10 mouse cellular contexts compared by ENCODE assay signal in the genomic region with DNA sequence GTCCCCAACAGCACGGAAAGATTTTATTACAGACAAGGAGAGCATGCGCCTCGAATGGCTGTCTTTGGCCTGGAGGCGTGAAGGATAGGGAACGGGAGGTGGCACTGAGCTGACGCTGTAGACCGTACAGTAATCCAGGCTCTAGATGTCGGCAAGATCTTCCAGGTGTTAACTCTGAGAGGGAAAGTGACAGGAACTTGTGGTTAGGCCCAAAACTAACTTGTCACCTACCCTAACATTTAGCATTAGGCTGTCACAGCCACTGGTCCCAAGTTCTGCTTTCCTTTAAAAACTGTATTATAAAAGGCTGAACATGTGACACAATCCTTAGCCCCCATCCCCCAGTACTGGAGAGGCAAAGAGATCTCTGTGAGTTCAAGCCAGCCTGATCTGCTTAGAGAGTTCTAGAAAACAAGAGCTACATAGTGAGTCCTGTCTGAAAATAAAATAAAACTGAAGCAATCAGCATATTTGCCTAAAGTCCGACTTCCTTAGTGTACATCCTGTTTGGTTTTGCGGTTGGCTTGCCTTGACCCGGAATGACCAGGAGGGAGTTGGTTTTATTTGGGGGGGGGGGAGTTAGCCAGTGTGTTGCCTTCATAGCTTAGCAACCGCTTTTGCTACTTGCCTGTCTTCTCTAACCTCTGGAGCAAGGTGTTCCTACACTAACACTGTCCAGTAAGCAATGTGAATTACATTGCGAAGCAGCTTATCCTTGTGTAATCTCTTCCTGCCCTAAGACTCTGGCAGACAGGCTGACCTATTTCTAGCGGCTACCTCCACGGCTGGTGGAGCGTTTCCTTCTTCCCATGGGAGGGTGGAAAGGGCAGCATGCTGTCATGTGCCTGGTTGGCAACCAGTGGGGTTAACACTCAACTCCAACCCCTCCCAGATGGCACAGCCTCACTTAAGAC.
DNase-seq lines count a peak whose midpoint lies in the region; ATAC-seq and TF ChIP-seq lines count a peak whose summit lies in the region.
"Had no signal": no experiment of that assay in that cellular context is flagged by ENCODE, and none has a peak within 500 bp of the region (broad histone marks: within the 10 kb centered on the region; RNA-seq: fewer than 3 reads in every experiment).

No protein-coding gene starts in this region.

- H3K27me3 ChIP-seq in CH12.LX (replicated peaks), result no peaks in the 10 kb centered on the region
- H3K27me3 ChIP-seq in kidney, adult 2 months (replicated peaks; ENCODE audit: control insufficient read depth, insufficient read depth, low read length), result no peaks in the 10 kb centered on the region
- no peaks in the 10 kb centered on the region for H3K27me3 ChIP-seq in hindbrain, embryonic 13.5 days
- H3K27me3 ChIP-seq: forebrain, embryonic 13.5 days had no signal

- no peak for ATAC-seq in hindbrain, embryonic 13.5 days (ENCODE audit: low FRiP score)
- no peak for ATAC-seq in inflammation-experienced regulatory T-cells, adult 6 months
- ATAC-seq: forebrain, embryonic 13.5 days had no signal

- no peak for TF ChIP-seq CTCF in CH12.LX (conservative IDR thresholded peaks at IDR 0.05 in 1 of 2, IDR thresholded peaks at IDR 0.05 in 1 of 2; ENCODE audit: low read depth in 2 of 2, low read length in 2 of 2)
- TF ChIP-seq CTCF in kidney, adult 2 months (conservative IDR thresholded peaks at IDR 0.05; ENCODE audit: insufficient read depth, insufficient read length, low read depth, low read length), result no peak

- peaks cover 73 to 98% of the 10 kb centered on the region in 2 experiments for H3K36me3 ChIP-seq in CH12.LX (replicated peaks in 1 of 2; ENCODE audit: control insufficient read depth in 1 of 2, insufficient read depth in 1 of 2, low read length in 1 of 2)
- no peaks in the 10 kb centered on the region for H3K36me3 ChIP-seq in kidney, adult 2 months (ENCODE audit: control insufficient read depth, insufficient read depth, low read length)
- H3K36me3 ChIP-seq in hindbrain, embryonic 13.5 days, result no peaks in the 10 kb centered on the region

- no peak overlapping the region for H3K4me2 ChIP-seq in CH12.LX (ENCODE audit: insufficient read depth, low read depth, poor library complexity, severe bottlenecking)
- H3K4me2 ChIP-seq in hindbrain, embryonic 13.5 days, result no peak overlapping the region
- H3K4me2 ChIP-seq: forebrain, embryonic 13.5 days had no signal

- no peaks in the 10 kb centered on the region; the same call in 1 of the 2 replicates for H3K79me2 ChIP-seq in CH12.LX (replicated peaks; ENCODE audit: control insufficient read depth, extremely low read depth, insufficient read depth, poor library complexity, severe bottlenecking)

- in situ Hi-C loops in CH12.LX (cut with MboI; ENCODE audit: low pct_ligation_motif_present, low pct_unique_long_range_greater_than_20kb, low sequenced_read_pairs), result no loop called here

- intact Hi-C loops in gastrocnemius, postnatal 14 days (cut with DNase I; ENCODE audit: low total_unique reads), result loop anchor here (10.0 kb wide), 2 partner anchors 97 to 307 kb away; partner anchors contain the start of gene Kank1

- peak; percentile 20 for DNase-seq in gastrocnemius, adult 18-20 months (ENCODE audit: low spot score)
- no peak for DNase-seq in gastrocnemius, postnatal 14 days
- DNase-seq in CH12.LX (ENCODE audit: extremely low read depth), result peak; percentile 45
- peak; percentile 85 for DNase-seq in kidney, adult 2 months
- peak; percentile 14 for DNase-seq in lung, postnatal 25 days (ENCODE audit: low spot score)
- DNase-seq in right cerebral cortex, postnatal 36 days (ENCODE audit: low spot score in 2 of 2), result no peak
- DNase-seq: cerebellum, postnatal 36 days had no signal

- 46% methylated on average over 16 of the region's 16 CpGs for WGBS in kidney, adult 2 months
- WGBS in hindbrain, embryonic 13.5 days, result 87% methylated on average over 16 of the region's 16 CpGs

- H3K4me3 ChIP-seq in CH12.LX (replicated peaks in 1 of 3; ENCODE audit: low read depth in 2 of 3, low read length in 2 of 3, poor library complexity in 1 of 3), result no peak overlapping the region
- H3K4me3 ChIP-seq in kidney, adult 2 months (ENCODE audit: insufficient read depth, low read depth, low read length), result no peak overlapping the region
- H3K4me3 ChIP-seq in hindbrain, embryonic 13.5 days, result no peak overlapping the region
- H3K4me3 ChIP-seq: forebrain, embryonic 13.5 days had no signal

- H3K4me1 ChIP-seq in CH12.LX (ENCODE audit: control insufficient read depth in 1 of 2, insufficient read depth in 2 of 2), result peaks cover 4 to 32% of the 10 kb centered on the region in 2 experiments; a peak in 2 of 4 replicates
- H3K4me1 ChIP-seq in kidney, adult 2 months (ENCODE audit: control insufficient read depth, insufficient read depth, low read length), result peaks cover 4% of the 10 kb centered on the region; the same call in 1 of the 2 replicates
- H3K4me1 ChIP-seq in hindbrain, embryonic 13.5 days (replicated peaks), result no peaks in the 10 kb centered on the region
- H3K4me1 ChIP-seq: forebrain, embryonic 13.5 days had no signal

- no peaks in the 10 kb centered on the region for H3K9me3 ChIP-seq in CH12.LX (replicated peaks; ENCODE audit: low read length)
- H3K9me3 ChIP-seq in hindbrain, embryonic 13.5 days, result no peaks in the 10 kb centered on the region
- H3K9me3 ChIP-seq: forebrain, embryonic 13.5 days had no signal

- no peak for TF ChIP-seq RAD21 in CH12.LX (IDR thresholded peaks at IDR 0.05; ENCODE audit: low read depth, low read length)

- no peak for TF ChIP-seq EP300 in CH12.LX (IDR thresholded peaks at IDR 0.05; ENCODE audit: low read length)

- TF ChIP-seq POLR2A in CH12.LX (IDR thresholded peaks at IDR 0.05; ENCODE audit: low read depth, low read length), result no peak
- TF ChIP-seq POLR2A in kidney, adult 2 months (IDR thresholded peaks at IDR 0.05; ENCODE audit: low read depth, low read length), result no peak

- dilution Hi-C loops in CH12.LX (cut with MboI; ENCODE audit: extremely low pct_ligation_motif_present, extremely low pct_unique_long_range_greater_than_20kb, low sequenced_read_pairs), result no loop called here

- no peak overlapping the region for H3K27ac ChIP-seq in CH12.LX (ENCODE audit: insufficient read depth, low read depth)
- no peak overlapping the region; the same call in 1 of the 2 replicates for H3K27ac ChIP-seq in kidney, adult 2 months (ENCODE audit: insufficient read depth, low read depth, low read length)
- H3K27ac ChIP-seq in hindbrain, embryonic 13.5 days, result no peak overlapping the region
- H3K27ac ChIP-seq: forebrain, embryonic 13.5 days had no signal

- no peak overlapping the region for H3K9ac ChIP-seq in CH12.LX (ENCODE audit: insufficient read depth, low read depth)
- H3K9ac ChIP-seq in hindbrain, embryonic 13.5 days, result no peak overlapping the region
- H3K9ac ChIP-seq: forebrain, embryonic 13.5 days had no signal

TF ChIP-seq in CH12.LX, 34 proteins besides CTCF, POLR2A, EP300 and RAD21:
- TF ChIP-seq TCF12 (IDR thresholded peaks at IDR 0.05; ENCODE audit: low read depth, low read length) (no peak), GABPA (IDR thresholded peaks at IDR 0.05; ENCODE audit: insufficient replicate concordance, low read depth, low read length) (no peak), ETS1 (conservative IDR thresholded peaks at IDR 0.05; ENCODE audit: low read depth, low read length) (no peak), BHLHE40 (IDR thresholded peaks at IDR 0.05; ENCODE audit: low read depth, low read length) (no peak), USF2 (conservative IDR thresholded peaks at IDR 0.05; ENCODE audit: low read depth, low read length) (no peak), ZMIZ1 (IDR thresholded peaks at IDR 0.05; ENCODE audit: low read depth, low read length) (no peak), KAT2A (IDR thresholded peaks at IDR 0.05; ENCODE audit: insufficient replicate concordance, low read length) (no peak), HCFC1 (IDR thresholded peaks at IDR 0.05; ENCODE audit: low read depth, low read length) (no peak), E2F4 (IDR thresholded peaks at IDR 0.05; ENCODE audit: insufficient replicate concordance, low read depth, low read length) (no peak), MAX (IDR thresholded peaks at IDR 0.05; ENCODE audit: low read length) (no peak), IRF4 (IDR thresholded peaks at IDR 0.05; ENCODE audit: low read depth, low read length) (no peak), SIN3A (IDR thresholded peaks at IDR 0.05; ENCODE audit: low read length) (no peak), MAZ (IDR thresholded peaks at IDR 0.05; ENCODE audit: low read depth, low read length) (no peak), CHD2 (IDR thresholded peaks at IDR 0.05; ENCODE audit: low read length) (no peak), ZNF384 (IDR thresholded peaks at IDR 0.05; ENCODE audit: low read depth, low read length) (no peak), CHD1 (IDR thresholded peaks at IDR 0.05; ENCODE audit: low read depth, low read length) (no peak), JUN (IDR thresholded peaks at IDR 0.05; ENCODE audit: insufficient read depth, low read depth, low read length) (no peak), NELFE (IDR thresholded peaks at IDR 0.05; ENCODE audit: low read depth, low read length) (no peak), POLR2AphosphoS2 (IDR thresholded peaks at IDR 0.05; ENCODE audit: low read depth, low read length) (no peak), MEF2A (IDR thresholded peaks at IDR 0.05; ENCODE audit: borderline replicate concordance, low read depth, low read length) (no peak)

Comparison
In these comparisons a context has a peak if more than half of its experiments do, and no peak if none do; other contexts are left out.
1. DNase-seq: peak in gastrocnemius, adult 18-20 months (single experiment), CH12.LX (single experiment), kidney, adult 2 months (single experiment) and lung, postnatal 25 days (single experiment); none in gastrocnemius, postnatal 14 days (single experiment) and right cerebral cortex, postnatal 36 days (0 of 2).